Mouse (Mus musculus): Measurements from ENCODE around the gene Cel. TPM values are rescaled to one million over a fixed set of nuclear protein-coding genes. Genes with fewer than 3 reads are reported as not detected.

Cel gene
- polyA plus RNA-seq, 1 experiment from 2014 or later = not detected

DNA sequence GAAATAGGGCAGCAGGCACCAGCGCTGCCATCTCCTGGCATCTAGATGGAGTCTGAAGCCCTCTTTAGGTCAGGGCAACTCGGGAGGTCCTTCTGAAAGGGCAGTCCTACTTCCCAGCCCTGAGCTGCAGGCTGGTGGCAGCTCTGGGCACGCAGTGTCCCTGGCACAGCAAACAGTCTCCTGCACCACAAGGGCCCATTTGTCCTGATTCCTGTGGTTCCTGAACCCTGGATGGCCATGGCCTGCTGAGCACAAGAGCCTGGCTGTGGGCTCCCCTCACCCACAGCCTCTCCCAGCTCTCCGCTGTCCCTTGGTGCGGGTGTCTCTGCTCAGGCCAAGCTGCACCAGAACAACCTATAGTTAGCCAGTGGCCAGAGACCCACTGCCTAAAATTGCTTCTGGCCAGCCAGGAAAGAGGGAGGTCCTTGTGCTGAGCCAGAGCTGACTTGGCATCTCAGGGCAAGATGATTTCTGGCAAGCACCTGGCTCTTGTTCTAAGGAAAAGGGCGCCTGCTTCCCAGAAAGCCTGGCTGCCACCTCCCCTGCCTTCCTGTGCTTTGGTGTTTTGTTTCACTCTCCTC is 41.5 kb downstream of the Cel start:
- WGBS = 72% methylated on average over 6 of the region's 6 CpGs
- no peak for TF ChIP-seq CTCF (IDR thresholded peaks at IDR 0.05)
- TF ChIP-seq EP300 (IDR thresholded peaks at IDR 0.05) = no peak
- Histone ChIP-seq H3K9me3 (ENCODE audit: low read length) (no peaks in the 10 kb centered on the region), H3K4me1 (ENCODE audit: insufficient read depth, low read depth, low read length) (peaks cover 34% of the 10 kb centered on the region), H3K27me3 (replicated peaks; ENCODE audit: insufficient read depth, low read length) (no peaks in the 10 kb centered on the region), H3K36me3 (ENCODE audit: insufficient read depth, low read length) (no peaks in the 10 kb centered on the region), H3K27ac (ENCODE audit: low read length) (no peak overlapping the region), H3K4me2 (replicated peaks; ENCODE audit: low read depth, low read length) (no peak overlapping the region), H3K9ac (replicated peaks; ENCODE audit: low read depth) (no peak overlapping the region), H3K4me3 (ENCODE audit: low read depth, low read length) (no peak overlapping the region)
- ATAC-seq = no peak
- no peak for DNase-seq (ENCODE audit: low spot score)

GRCm38 (mm10) chr2:28520581-28520980 is 42.6 kb downstream of the Cel start:
- Histone ChIP-seq H3K4me2 (replicated peaks; ENCODE audit: low read depth, low read length) (no peak overlapping the region), H3K9ac (replicated peaks; ENCODE audit: low read depth) (no peak overlapping the region), H3K9me3 (ENCODE audit: low read length) (no peaks in the 10 kb centered on the region), H3K27ac (ENCODE audit: low read length) (no peak overlapping the region), H3K4me3 (ENCODE audit: low read depth, low read length) (no peak overlapping the region), H3K4me1 (ENCODE audit: insufficient read depth, low read depth, low read length) (peaks cover 24% of the 10 kb centered on the region), H3K27me3 (replicated peaks; ENCODE audit: insufficient read depth, low read length) (no peaks in the 10 kb centered on the region), H3K36me3 (ENCODE audit: insufficient read depth, low read length) (no peaks in the 10 kb centered on the region)
- no peak for DNase-seq (ENCODE audit: low spot score)
- TF ChIP-seq CTCF (IDR thresholded peaks at IDR 0.05) (no peak), EP300 (IDR thresholded peaks at IDR 0.05) (no peak)
- ATAC-seq = no peak
- 69% methylated on average over 5 of the region's 5 CpGs for WGBS

DNA sequence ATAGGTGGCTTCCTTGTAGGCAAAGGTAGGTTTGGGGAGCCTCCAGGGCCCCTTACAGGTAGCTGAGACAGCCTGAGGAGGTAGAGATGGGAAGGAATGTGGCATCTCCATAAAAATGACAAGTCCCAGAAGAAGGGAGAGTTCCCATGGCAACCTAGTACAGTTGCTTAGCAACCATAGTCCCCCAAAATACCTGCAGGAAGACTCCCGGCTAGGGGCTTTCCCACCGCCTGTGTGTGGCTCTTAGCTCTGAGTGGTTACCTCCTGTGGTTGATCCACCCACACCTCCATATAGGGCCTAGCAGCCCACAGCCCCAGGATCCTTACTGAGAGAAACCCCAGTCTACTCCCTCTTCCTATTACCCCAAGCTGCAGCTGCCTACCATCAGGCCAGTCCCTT is 45.0 kb downstream of the Cel start:
- WGBS = 49% methylated on average over 2 of the region's 2 CpGs
- no peaks in the 10 kb centered on the region for H3K9me3 ChIP-seq (ENCODE audit: low read length)
- H3K9ac ChIP-seq (replicated peaks; ENCODE audit: low read depth) = no peak overlapping the region
- no peaks in the 10 kb centered on the region for H3K36me3 ChIP-seq (ENCODE audit: insufficient read depth, low read length)
- TF ChIP-seq EP300 (IDR thresholded peaks at IDR 0.05) (no peak), CTCF (IDR thresholded peaks at IDR 0.05) (no peak)
- no peak overlapping the region for H3K4me2 ChIP-seq (replicated peaks; ENCODE audit: low read depth, low read length)
- peaks cover 17% of the 10 kb centered on the region; the same call in 1 of the 2 replicates for H3K4me1 ChIP-seq (ENCODE audit: insufficient read depth, low read depth, low read length)
- no peaks in the 10 kb centered on the region for H3K27me3 ChIP-seq (replicated peaks; ENCODE audit: insufficient read depth, low read length)
- no peak overlapping the region for H3K4me3 ChIP-seq (ENCODE audit: low read depth, low read length)
- no peak for ATAC-seq
- no peak for DNase-seq (ENCODE audit: low spot score)
- no peak overlapping the region for H3K27ac ChIP-seq (ENCODE audit: low read length)

DNA sequence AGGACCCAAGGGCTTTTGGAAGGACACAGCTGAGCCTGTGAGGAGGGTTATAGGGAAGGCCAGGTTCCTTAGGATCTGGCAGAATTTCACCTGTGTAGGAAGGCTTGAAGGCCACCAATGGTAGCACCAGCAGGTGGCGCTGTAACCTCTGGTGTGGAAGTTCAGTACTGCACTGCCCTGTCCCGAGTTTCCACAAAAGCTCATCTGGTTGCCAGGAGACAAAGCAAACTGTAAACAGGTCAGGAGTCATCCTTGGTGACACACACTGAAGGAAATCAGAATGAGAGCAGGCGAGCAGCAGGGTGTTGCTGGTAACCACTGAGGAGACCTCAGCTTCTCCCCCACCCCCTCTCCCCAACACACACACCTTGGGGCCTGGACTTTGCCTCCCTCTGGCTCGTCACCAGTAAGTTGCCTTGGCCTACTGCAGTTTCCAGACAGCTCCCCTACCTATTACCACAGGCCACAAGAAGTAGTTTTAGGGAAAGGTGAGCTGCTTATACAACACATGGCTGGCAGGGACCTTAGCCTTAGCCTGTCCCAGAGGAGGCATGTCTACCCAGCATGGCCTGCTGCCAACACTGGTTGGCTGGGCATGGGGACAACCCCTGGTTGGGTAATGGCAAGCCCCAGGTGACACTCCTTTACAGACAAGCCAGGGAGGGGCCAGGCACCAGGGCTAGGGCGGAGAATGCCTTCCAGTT is 45.8 kb downstream of the Cel start:
- peaks cover 17% of the 10 kb centered on the region; the same call in 1 of the 2 replicates for H3K4me1 ChIP-seq (ENCODE audit: insufficient read depth, low read depth, low read length)

GRCm38 (mm10) chr2:28514489-28514888 is 48.7 kb downstream of the Cel start:
- Histone ChIP-seq H3K4me1 (ENCODE audit: insufficient read depth, low read depth, low read length) (peaks cover 17% of the 10 kb centered on the region; the same call in 1 of the 2 replicates), H3K4me3 (ENCODE audit: low read depth, low read length) (no peak overlapping the region; the same call in 1 of the 2 replicates), H3K36me3 (ENCODE audit: insufficient read depth, low read length) (no peaks in the 10 kb centered on the region), H3K27me3 (replicated peaks; ENCODE audit: insufficient read depth, low read length) (no peaks in the 10 kb centered on the region), H3K27ac (ENCODE audit: low read length) (no peak overlapping the region), H3K9me3 (ENCODE audit: low read length) (no peaks in the 10 kb centered on the region), H3K9ac (replicated peaks; ENCODE audit: low read depth) (no peak overlapping the region), H3K4me2 (replicated peaks; ENCODE audit: low read depth, low read length) (peak overlapping the region; percentile 93)
- WGBS = 18% methylated on average over 5 of the region's 5 CpGs
- ATAC-seq = 0 out of 2 replicates have a peak, but pooled peaks have one; percentile 8
- TF ChIP-seq CTCF (IDR thresholded peaks at IDR 0.05) (peak; percentile 96), EP300 (IDR thresholded peaks at IDR 0.05) (no peak)
- DNase-seq (ENCODE audit: low spot score) = peak; percentile 90

More for the DNA sequence above, 45.8 kb downstream of the Cel start:
- H3K9ac ChIP-seq (replicated peaks; ENCODE audit: low read depth) = no peak overlapping the region
- H3K36me3 ChIP-seq (ENCODE audit: insufficient read depth, low read length) = no peaks in the 10 kb centered on the region
- ATAC-seq = peak; percentile 78
- WGBS = 32% methylated on average over 5 of the region's 5 CpGs
- H3K27me3 ChIP-seq (replicated peaks; ENCODE audit: insufficient read depth, low read length) = no peaks in the 10 kb centered on the region
- DNase-seq (ENCODE audit: low spot score) = peak; percentile 96
- no peaks in the 10 kb centered on the region for H3K9me3 ChIP-seq (ENCODE audit: low read length)
- no peak overlapping the region for H3K4me2 ChIP-seq (replicated peaks; ENCODE audit: low read depth, low read length)
- peak overlapping the region; percentile 66 for H3K27ac ChIP-seq (ENCODE audit: low read length)
- TF ChIP-seq CTCF (IDR thresholded peaks at IDR 0.05) (peak; percentile 96), EP300 (IDR thresholded peaks at IDR 0.05) (no peak)
- no peak overlapping the region for H3K4me3 ChIP-seq (ENCODE audit: low read depth, low read length)

GRCm38 (mm10) chr2:28513431-28514370 is 49.5 kb downstream of the Cel start:
- H3K27me3 ChIP-seq (replicated peaks; ENCODE audit: insufficient read depth, low read length) = no peaks in the 10 kb centered on the region
- TF ChIP-seq CTCF (IDR thresholded peaks at IDR 0.05) (no peak), EP300 (IDR thresholded peaks at IDR 0.05) (no peak)
- ATAC-seq = peak; percentile 21
- peaks cover 17% of the 10 kb centered on the region; the same call in 1 of the 2 replicates for H3K4me1 ChIP-seq (ENCODE audit: insufficient read depth, low read depth, low read length)
- DNase-seq (ENCODE audit: low spot score) = peak; percentile 57
- H3K27ac ChIP-seq (ENCODE audit: low read length) = peak overlapping the region; percentile 78
- H3K36me3 ChIP-seq (ENCODE audit: insufficient read depth, low read length) = no peaks in the 10 kb centered on the region
- H3K4me3 ChIP-seq (ENCODE audit: low read depth, low read length) = peak overlapping the region; percentile 52
- H3K9me3 ChIP-seq (ENCODE audit: low read length) = no peaks in the 10 kb centered on the region
- peak overlapping the region; percentile 93 for H3K4me2 ChIP-seq (replicated peaks; ENCODE audit: low read depth, low read length)
- H3K9ac ChIP-seq (replicated peaks; ENCODE audit: low read depth) = peak overlapping the region; percentile 52
- WGBS = 6% methylated on average over 38 of the region's 47 CpGs
